Mouse (Mus musculus) CD4-positive helper T cell, adult 2 months (primary cell): ENCODE data around the gene Ccdc170.
A peak's percentile ranks its signal among the peaks of the same experiment; 100 is the strongest.
"Not testable (repeated sequence)": the region's sequence is repeated elsewhere in the genome, so short reads cannot be mapped to it uniquely, and the experiment has no call there.

Experiments used
- DNase-seq: peaks from one replicate; pipeline ENCODE4 v3.0.0-alpha.2; 2012; ENCODE audit warnings: low read depth, missing footprints, low spot score

Ccdc170 gene

GRCm38 (mm10) chr10:4482355-4482754 lies at the start of gene Ccdc170:
Gene Ccdc170 (plus strand): TSS chr10:4482502.
- DNase-seq = no peak

- peak; percentile 40 for DNase-seq
Measured at GRCm38 (mm10) chr10:4432996-4433755, 49.1 kb upstream of the Ccdc170 start.

GRCm38 (mm10) chr10:4433871-4434270 lies 48.4 kb upstream of the Ccdc170 start:
- not testable (repeated sequence) for DNase-seq

- DNase-seq = no peak
Measured at GRCm38 (mm10) chr10:4435416-4435815, 46.9 kb upstream of the Ccdc170 start.

GRCm38 (mm10) chr10:4456409-4456808 lies 25.9 kb upstream of the Ccdc170 start:
- no peak for DNase-seq

- peak; percentile 12 for DNase-seq
Measured at GRCm38 (mm10) chr10:4460201-4460600, 22.1 kb upstream of the Ccdc170 start.

GRCm38 (mm10) chr10:4465799-4466198 lies 16.5 kb upstream of the Ccdc170 start:
- DNase-seq = no peak

- no peak for DNase-seq
Measured at GRCm38 (mm10) chr10:4469406-4469805, 12.9 kb upstream of the Ccdc170 start.

- no peak for DNase-seq
Measured at GRCm38 (mm10) chr10:4473591-4473993, 8.7 kb upstream of the Ccdc170 start.

GRCm38 (mm10) chr10:4475431-4475830 lies 6.9 kb upstream of the Ccdc170 start:
- DNase-seq = no peak

GRCm38 (mm10) chr10:4476604-4477003 lies 5.7 kb upstream of the Ccdc170 start:
- no peak for DNase-seq

GRCm38 (mm10) chr10:4480929-4481328 lies 1.4 kb upstream of the Ccdc170 start:
- DNase-seq = no peak

GRCm38 (mm10) chr10:4481695-4482094 lies 607 bp upstream of the Ccdc170 start:
- DNase-seq = no peak

- no peak for DNase-seq
Measured at GRCm38 (mm10) chr10:4483848-4484247, 1.5 kb downstream of the Ccdc170 start.

GRCm38 (mm10) chr10:4484986-4485385 lies 2.7 kb downstream of the Ccdc170 start:
- no peak for DNase-seq

- no peak for DNase-seq
Measured at GRCm38 (mm10) chr10:4489865-4490264, 7.6 kb downstream of the Ccdc170 start.

- DNase-seq = no peak
Measured at GRCm38 (mm10) chr10:4491281-4491680, 9.0 kb downstream of the Ccdc170 start.

GRCm38 (mm10) chr10:4492045-4492444 lies 9.7 kb downstream of the Ccdc170 start:
- no peak for DNase-seq

GRCm38 (mm10) chr10:4492909-4493308 lies 10.6 kb downstream of the Ccdc170 start:
- no peak for DNase-seq

GRCm38 (mm10) chr10:4503251-4503650 lies 20.9 kb downstream of the Ccdc170 start:
- DNase-seq = no peak

- peak; percentile 19 for DNase-seq
Measured at GRCm38 (mm10) chr10:4512725-4513124, 30.4 kb downstream of the Ccdc170 start.

GRCm38 (mm10) chr10:4517614-4518013 lies 35.3 kb downstream of the Ccdc170 start:
- DNase-seq = no peak

- no peak for DNase-seq
Measured at GRCm38 (mm10) chr10:4519645-4520044, 37.3 kb downstream of the Ccdc170 start.
